Comparison of ENCODE assay signal across 7 mouse cellular contexts in genomic region chr6:149101076-149101942, GRCm38 (mm10). TPM values are rescaled to one million over a fixed set of nuclear protein-coding genes. Genes with fewer than 3 reads are reported as not detected.
DNase-seq lines count a peak whose midpoint lies in the region; ATAC-seq and TF ChIP-seq lines count a peak whose summit lies in the region.

Gene Dennd5b (minus strand): TSS chr6:149101680.

- peak within 1 kb of the TSS; percentile 81 for H3K4me2 ChIP-seq in limb, embryonic 11.5 days (ENCODE audit: low read depth, severe bottlenecking)
- H3K4me2 ChIP-seq in midbrain, embryonic 12.5 days (replicated peaks) = peak within 1 kb of the TSS; percentile 69

- peak within 1 kb of the TSS; percentile 93 for H3K4me3 ChIP-seq in embryonic facial prominence, embryonic 10.5 days
- peak within 1 kb of the TSS; percentile 86 for H3K4me3 ChIP-seq in heart, adult 2 months
- H3K4me3 ChIP-seq in kidney, adult 2 months (ENCODE audit: insufficient read depth, low read depth, low read length) = peak within 1 kb of the TSS; percentile 70
- H3K4me3 ChIP-seq in limb, embryonic 11.5 days (ENCODE audit: low read depth, low read length) = peak within 1 kb of the TSS; percentile 81
- H3K4me3 ChIP-seq in midbrain, embryonic 12.5 days = peak within 1 kb of the TSS; percentile 87

- intact Hi-C loops in heart, adult 2 months (cut with DNase I) = loop anchor here (2.0 to 5.0 kb wide), 3 partner anchors 17 to 154 kb away; partner anchors contain the start of gene Sinhcaf

- H3K4me1 ChIP-seq in embryonic facial prominence, embryonic 10.5 days = peaks cover 5% of the 10 kb centered on the region; the same call in 1 of the 2 replicates
- peaks cover 1% of the 10 kb centered on the region for H3K4me1 ChIP-seq in heart, adult 2 months (ENCODE audit: control insufficient read depth, insufficient read depth, low read length)
- no peaks in the 10 kb centered on the region for H3K4me1 ChIP-seq in kidney, adult 2 months (ENCODE audit: control insufficient read depth, insufficient read depth, low read length)
- H3K4me1 ChIP-seq in limb, embryonic 11.5 days (ENCODE audit: control insufficient read depth, insufficient read depth, low read length) = no peaks in the 10 kb centered on the region
- peaks cover 7% of the 10 kb centered on the region; the same call in 1 of the 2 replicates for H3K4me1 ChIP-seq in midbrain, embryonic 12.5 days

- H3K9ac ChIP-seq in heart, adult 2 months (ENCODE audit: low read depth, low read length) = peak within 1 kb of the TSS; percentile 97
- peak within 1 kb of the TSS; percentile 89 for H3K9ac ChIP-seq in limb, embryonic 11.5 days (ENCODE audit: low read length)
- peak within 1 kb of the TSS; percentile 86 for H3K9ac ChIP-seq in midbrain, embryonic 12.5 days (replicated peaks)

- no peaks in the 10 kb centered on the region for H3K36me3 ChIP-seq in embryonic facial prominence, embryonic 10.5 days (replicated peaks)
- H3K36me3 ChIP-seq in heart, adult 2 months (ENCODE audit: control insufficient read depth, insufficient read depth, low read length) = peaks cover 2% of the 10 kb centered on the region; the same call in 1 of the 2 replicates
- H3K36me3 ChIP-seq in kidney, adult 2 months (ENCODE audit: control insufficient read depth, insufficient read depth, low read length) = no peaks in the 10 kb centered on the region
- H3K36me3 ChIP-seq in limb, embryonic 11.5 days (ENCODE audit: control insufficient read depth, insufficient read depth, low read length) = no peaks in the 10 kb centered on the region
- H3K36me3 ChIP-seq in midbrain, embryonic 12.5 days = no peaks in the 10 kb centered on the region

- H3K9me3 ChIP-seq in embryonic facial prominence, embryonic 10.5 days = no peaks in the 10 kb centered on the region
- H3K9me3 ChIP-seq in limb, embryonic 11.5 days (ENCODE audit: control insufficient read depth, low read length) = no peaks in the 10 kb centered on the region
- no peaks in the 10 kb centered on the region for H3K9me3 ChIP-seq in midbrain, embryonic 12.5 days

- no peak for TF ChIP-seq EP300 in heart, adult 2 months (IDR thresholded peaks at IDR 0.05; ENCODE audit: insufficient read depth, low read depth, low read length)

- DNase-seq in adrenal gland, postnatal 14 days = peak; percentile 92
- DNase-seq in embryonic facial prominence, embryonic 10.5 days (ENCODE audit: low spot score) = peak; percentile 87
- DNase-seq in heart, adult 2 months = peak; percentile 91 to 92
- DNase-seq in kidney, adult 2 months = peak; percentile 91
- DNase-seq in limb, embryonic 11.5 days (ENCODE audit: low spot score) = peak; percentile 83
- peak; percentile 40 to 60 for DNase-seq in spleen, postnatal 10 days (ENCODE audit: low spot score in 2 of 2)

- WGBS in embryonic facial prominence, embryonic 10.5 days = under 1% methylated on average over 124 of the region's 124 CpGs
- WGBS in heart, adult 2 months = under 1% methylated on average over 106 of the region's 124 CpGs
- WGBS in kidney, adult 2 months = under 1% methylated on average over 124 of the region's 124 CpGs
- WGBS in limb, embryonic 11.5 days = under 1% methylated on average over 122 of the region's 124 CpGs
- under 1% methylated on average over 120 of the region's 124 CpGs for WGBS in midbrain, embryonic 12.5 days

- peak; percentile 88 for ATAC-seq in limb, embryonic 11.5 days (ENCODE audit: insufficient number of reproducible peaks, low FRiP score, low TSS enrichment, low read depth)
- peak; percentile 93 for ATAC-seq in midbrain, embryonic 12.5 days (ENCODE audit: low FRiP score, low read depth)

- H3K79me2 ChIP-seq in heart, adult 2 months (replicated peaks; ENCODE audit: control insufficient read depth, insufficient read depth, low read length) = peaks cover 4% of the 10 kb centered on the region; the same call in 1 of the 2 replicates

- peaks cover 30% of the 10 kb centered on the region for H3K27me3 ChIP-seq in embryonic facial prominence, embryonic 10.5 days (replicated peaks; ENCODE audit: low read depth, poor library complexity, severe bottlenecking)
- H3K27me3 ChIP-seq in heart, adult 2 months (ENCODE audit: control insufficient read depth, insufficient read depth, low read length) = no peaks in the 10 kb centered on the region
- H3K27me3 ChIP-seq in kidney, adult 2 months (replicated peaks; ENCODE audit: control insufficient read depth, insufficient read depth, low read length) = no peaks in the 10 kb centered on the region
- no peaks in the 10 kb centered on the region for H3K27me3 ChIP-seq in limb, embryonic 11.5 days (ENCODE audit: control insufficient read depth, insufficient read depth, low read length)
- H3K27me3 ChIP-seq in midbrain, embryonic 12.5 days = no peaks in the 10 kb centered on the region; the same call in 1 of the 2 replicates

- peak within 1 kb of the TSS; percentile 94 for H3K27ac ChIP-seq in embryonic facial prominence, embryonic 10.5 days (replicated peaks)
- H3K27ac ChIP-seq in heart, adult 2 months = peak within 1 kb of the TSS; percentile 97
- peak within 1 kb of the TSS; percentile 67 for H3K27ac ChIP-seq in kidney, adult 2 months (ENCODE audit: insufficient read depth, low read depth, low read length)
- peak within 1 kb of the TSS; percentile 80 for H3K27ac ChIP-seq in limb, embryonic 11.5 days (replicated peaks; ENCODE audit: low read depth, low read length)
- H3K27ac ChIP-seq in midbrain, embryonic 12.5 days (replicated peaks) = peak within 1 kb of the TSS; percentile 98

- TF ChIP-seq POLR2A in heart, adult 2 months (IDR thresholded peaks at IDR 0.05; ENCODE audit: insufficient read depth, low read depth, low read length) = peak; percentile 54
- TF ChIP-seq POLR2A in kidney, adult 2 months (IDR thresholded peaks at IDR 0.05; ENCODE audit: low read depth, low read length) = no peak

- no peak for TF ChIP-seq CTCF in heart, adult 2 months (IDR thresholded peaks at IDR 0.05)
- TF ChIP-seq CTCF in kidney, adult 2 months (conservative IDR thresholded peaks at IDR 0.05; ENCODE audit: insufficient read depth, insufficient read length, low read depth, low read length) = no peak

RNA-seq across cellular contexts. Expression of gene Dennd5b, which starts in this region (rescaled TPM):
- 16.3 and 20.1 TPM in 2 replicates for total RNA-seq in adrenal gland, postnatal 14 days (2021)
- polyA plus RNA-seq in embryonic facial prominence, embryonic 10.5 days (2016; fragmentation: Nextera tagmentation; extraction: Ambion mirVana) = 10.8 and 11.0 TPM in 2 replicates
- total RNA-seq in heart, adult 2 months (2021) = 10 to 100 TPM; 16.0 to 17.8 TPM
- 3.7 and 5.9 TPM in 2 replicates for polyA plus RNA-seq in heart, adult 2 months (2012; rRNA removed)
- 6.4 and 6.9 TPM in 2 replicates for polyA plus RNA-seq in kidney, adult 2 months (2012; rRNA removed)
- 7.5 and 9.1 TPM in 2 replicates for polyA plus RNA-seq in limb, embryonic 11.5 days (2014; fragmentation: Nextera tagmentation; extraction: Ambion mirVana)
- polyA plus RNA-seq in midbrain, embryonic 12.5 days (2016; fragmentation: Nextera tagmentation; extraction: Ambion mirVana) = 19.8 and 22.7 TPM in 2 replicates

Comparison
In these comparisons a context has a peak if more than half of its experiments do, and no peak if none do; other contexts are left out.
1. Peak in every context shown above with its lines: DNase-seq, ATAC-seq, H3K4me3 ChIP-seq and H3K27ac ChIP-seq.